Mouse (Mus musculus) lung, postnatal 4 days (tissue): Measurements from ENCODE around the gene Fbxo21.

ENCODE experiments used
- DNase-seq, 2 experiments: peaks; one replicate each; pipeline ENCODE4 v3.0.0; 2021

Fbxo21 gene

GRCm38 (mm10) chr5:118050743-118051142 lies 74.2 kb downstream of the Fbxo21 start:
- DNase-seq = no peak

GRCm38 (mm10) chr5:118051981-118052662 lies 75.6 kb downstream of the Fbxo21 start:
- no peak for DNase-seq

DNA sequence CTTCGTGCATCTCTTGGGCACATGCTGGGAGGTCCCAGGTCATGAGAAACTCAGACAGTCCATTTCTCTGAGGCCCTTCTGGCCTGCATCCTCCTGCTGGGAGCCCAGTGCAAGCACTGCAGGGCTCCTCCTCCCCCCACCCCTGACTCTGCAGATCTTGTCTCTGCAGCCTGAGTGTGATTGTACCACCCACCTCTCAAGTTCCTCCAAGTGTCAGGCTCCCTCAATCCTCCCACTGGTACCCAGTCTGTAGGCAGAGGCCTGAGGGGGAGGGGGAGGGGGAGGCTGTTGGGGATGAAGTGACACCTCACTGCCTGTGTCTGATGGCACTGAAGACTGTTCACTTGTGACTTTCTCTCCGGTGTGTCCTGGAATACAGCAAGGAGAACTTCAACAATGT lies 76.7 kb downstream of the Fbxo21 start:
- no peak for DNase-seq

GRCm38 (mm10) chr5:118057508-118058111 lies 81.1 kb downstream of the Fbxo21 start:
- DNase-seq = peak; percentile 26 to 72

DNA sequence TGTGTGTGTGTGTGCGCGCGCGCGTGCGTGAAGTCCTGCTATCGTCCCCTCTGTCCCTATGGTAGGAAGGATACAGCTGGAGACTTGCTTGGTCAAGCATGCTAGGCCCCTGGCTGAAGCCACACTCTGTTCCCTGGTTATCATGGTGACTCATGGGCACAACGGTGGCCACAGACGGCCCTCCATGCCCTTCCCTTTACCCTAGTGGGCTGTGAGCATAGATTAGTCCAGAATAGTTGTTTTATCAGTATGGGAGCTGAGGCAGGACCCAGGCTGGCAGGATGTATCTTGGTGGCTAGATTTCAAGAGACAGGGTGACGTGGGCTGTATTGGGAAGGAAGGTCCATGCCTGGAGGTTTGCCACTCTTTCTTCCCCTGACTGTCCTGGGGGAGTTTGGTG lies 82.3 kb downstream of the Fbxo21 start:
- no peak for DNase-seq

DNA sequence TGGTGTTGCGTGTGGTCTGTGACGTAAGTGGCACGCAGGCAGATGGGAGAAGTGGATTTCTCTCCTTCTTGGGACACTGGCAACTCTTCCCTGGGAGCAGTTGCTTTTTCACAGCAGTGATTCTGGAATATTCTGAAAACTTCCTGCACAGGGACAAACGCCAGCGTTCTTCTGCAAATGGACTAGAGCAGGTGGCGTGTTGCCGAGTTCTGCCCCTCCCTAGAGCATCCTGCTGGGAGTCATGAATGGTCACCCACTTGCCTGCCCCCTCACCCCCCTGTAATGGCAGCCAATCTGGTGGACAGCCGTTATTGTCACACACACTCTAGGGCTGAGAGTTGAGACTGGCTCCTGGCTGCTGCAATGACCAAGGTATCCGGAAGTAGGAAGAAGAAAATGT lies 83.1 kb downstream of the Fbxo21 start:
- DNase-seq = no peak
